In genomic region chr15:98982100-98982499, GRCm38 (mm10) we compare ENCODE assay signal across 15 mouse cellular contexts. TPM values are rescaled to one million over a fixed set of nuclear protein-coding genes. Genes with fewer than 3 reads are reported as not detected.
DNase-seq lines count a peak whose midpoint lies in the region; ATAC-seq and TF ChIP-seq lines count a peak whose summit lies in the region.
"Had no signal": no experiment of that assay in that cellular context is flagged by ENCODE, and none has a peak within 500 bp of the region (broad histone marks: within the 10 kb centered on the region; RNA-seq: fewer than 3 reads in every experiment).

No protein-coding gene starts in this region.

- H3K4me1 ChIP-seq in forebrain, embryonic 15.5 days: peaks cover 61% of the 10 kb centered on the region
- H3K4me1 ChIP-seq in forebrain, embryonic 14.5 days (ENCODE audit: control insufficient read depth, insufficient read depth, low read length): peaks cover 35% of the 10 kb centered on the region
- H3K4me1 ChIP-seq in ES-Bruce4 (ENCODE audit: control insufficient read depth, insufficient read depth, low read length): peaks cover 17% of the 10 kb centered on the region
- peaks cover 10% of the 10 kb centered on the region for H3K4me1 ChIP-seq in brown adipose tissue, adult 24 weeks (ENCODE audit: control insufficient read depth, insufficient read depth, insufficient read length, low read length)
- H3K4me1 ChIP-seq in midbrain, embryonic 14.5 days (ENCODE audit: control insufficient read depth, insufficient read depth, low read length): peaks cover 60% of the 10 kb centered on the region

- H3K9ac ChIP-seq in forebrain, embryonic 15.5 days (replicated peaks): no peak overlapping the region
- no peak overlapping the region for H3K9ac ChIP-seq in forebrain, embryonic 14.5 days (ENCODE audit: low read length)
- no peak overlapping the region for H3K9ac ChIP-seq in ES-Bruce4 (ENCODE audit: low read depth, poor library complexity, severe bottlenecking)
- H3K9ac ChIP-seq in midbrain, embryonic 14.5 days (replicated peaks; ENCODE audit: low read length): no peak overlapping the region; the same call in 1 of the 2 replicates
- H3K9ac ChIP-seq: heart, embryonic 13.5 days; liver, embryonic 15.5 days had no signal

- DNase-seq in forebrain, embryonic 14.5 days (ENCODE audit: low spot score): no peak
- DNase-seq in midbrain, embryonic 14.5 days: no peak
- no peak for DNase-seq in left cerebral cortex, postnatal 10 days (ENCODE audit: extremely low spot score in 1 of 2, low spot score in 2 of 2)
- DNase-seq in embryo, embryonic 11 days: no peak
- DNase-seq: kidney, postnatal 36 days; thymus, postnatal 25 days had no signal

- no peaks in the 10 kb centered on the region for H3K36me3 ChIP-seq in forebrain, embryonic 15.5 days
- no peaks in the 10 kb centered on the region for H3K36me3 ChIP-seq in forebrain, embryonic 14.5 days (ENCODE audit: control insufficient read depth, insufficient read depth, low read length)
- no peaks in the 10 kb centered on the region for H3K36me3 ChIP-seq in ES-Bruce4 (ENCODE audit: control insufficient read depth, insufficient read depth, low read length, poor library complexity, severe bottlenecking)
- no peaks in the 10 kb centered on the region for H3K36me3 ChIP-seq in midbrain, embryonic 14.5 days (ENCODE audit: control insufficient read depth, insufficient read depth, low read length)
- H3K36me3 ChIP-seq: heart, embryonic 13.5 days; liver, embryonic 15.5 days had no signal

- H3K9me3 ChIP-seq in forebrain, embryonic 15.5 days: no peaks in the 10 kb centered on the region
- no peaks in the 10 kb centered on the region for H3K9me3 ChIP-seq in forebrain, embryonic 14.5 days (replicated peaks; ENCODE audit: control insufficient read depth, low read length)
- H3K9me3 ChIP-seq in ES-Bruce4 (replicated peaks; ENCODE audit: control insufficient read depth, insufficient read depth, low read length, poor library complexity, severe bottlenecking): no peaks in the 10 kb centered on the region
- H3K9me3 ChIP-seq in midbrain, embryonic 14.5 days (ENCODE audit: control insufficient read depth, low read length): no peaks in the 10 kb centered on the region
- H3K9me3 ChIP-seq: heart, embryonic 13.5 days; liver, embryonic 15.5 days had no signal

- no peak overlapping the region for H3K4me3 ChIP-seq in forebrain, embryonic 15.5 days
- no peak overlapping the region for H3K4me3 ChIP-seq in forebrain, embryonic 14.5 days (ENCODE audit: low read depth, low read length)
- H3K4me3 ChIP-seq in ES-Bruce4 (ENCODE audit: low read depth, low read length): no peak overlapping the region
- H3K4me3 ChIP-seq in brown adipose tissue, adult 24 weeks (ENCODE audit: insufficient read depth, low read depth, low read length): no peak overlapping the region
- H3K4me3 ChIP-seq in midbrain, embryonic 14.5 days (replicated peaks; ENCODE audit: low read depth, low read length): no peak overlapping the region
- H3K4me3 ChIP-seq: erythroblast, embryonic 14.5 days; heart, embryonic 13.5 days; liver, embryonic 15.5 days had no signal

- no peak for ATAC-seq in forebrain, embryonic 15.5 days (replicated peaks)
- ATAC-seq in forebrain, embryonic 14.5 days: no peak
- ATAC-seq in midbrain, embryonic 14.5 days (ENCODE audit: low FRiP score, low TSS enrichment): no peak

- intact Hi-C loops in left cerebral cortex, postnatal 10 days (cut with DNase I): no loop called here

- no peak for TF ChIP-seq POLR2A in ES-Bruce4 (IDR thresholded peaks at IDR 0.05; ENCODE audit: insufficient read depth, low read length)

- no peak for TF ChIP-seq CTCF in ES-Bruce4 (IDR thresholded peaks at IDR 0.05; ENCODE audit: low read depth, low read length)

- H3K4me2 ChIP-seq in forebrain, embryonic 15.5 days (replicated peaks): no peak overlapping the region
- no peak overlapping the region for H3K4me2 ChIP-seq in forebrain, embryonic 14.5 days (ENCODE audit: low read length)
- no peak overlapping the region; the same call in 1 of the 2 replicates for H3K4me2 ChIP-seq in midbrain, embryonic 14.5 days (ENCODE audit: low read length)
- H3K4me2 ChIP-seq: heart, embryonic 13.5 days; liver, embryonic 15.5 days had no signal

- H3K27me3 ChIP-seq in forebrain, embryonic 15.5 days: no peaks in the 10 kb centered on the region
- no peaks in the 10 kb centered on the region for H3K27me3 ChIP-seq in forebrain, embryonic 14.5 days (replicated peaks; ENCODE audit: control insufficient read depth, insufficient read depth, low read length)
- no peaks in the 10 kb centered on the region for H3K27me3 ChIP-seq in ES-Bruce4 (ENCODE audit: control insufficient read depth, insufficient read depth, low read length, poor library complexity, severe bottlenecking)
- no peaks in the 10 kb centered on the region for H3K27me3 ChIP-seq in midbrain, embryonic 14.5 days (ENCODE audit: control insufficient read depth, insufficient read depth, low read length)
- H3K27me3 ChIP-seq: heart, embryonic 13.5 days had no signal

- WGBS in forebrain, embryonic 15.5 days: 85% methylated on average over 6 of the region's 6 CpGs
- WGBS in forebrain, embryonic 14.5 days: 86% methylated on average over 6 of the region's 6 CpGs
- 46% methylated on average over 6 of the region's 6 CpGs for WGBS in midbrain, embryonic 14.5 days

- TF ChIP-seq EP300 in ES-Bruce4 (IDR thresholded peaks at IDR 0.05; ENCODE audit: insufficient read depth, low read depth, low read length): peak; percentile 79; the same call in 1 of the 2 replicates

- H3K27ac ChIP-seq in forebrain, embryonic 15.5 days (replicated peaks): peak overlapping the region; percentile 98
- no peak overlapping the region for H3K27ac ChIP-seq in forebrain, embryonic 14.5 days (ENCODE audit: low read depth, low read length)
- H3K27ac ChIP-seq in ES-Bruce4 (ENCODE audit: insufficient read depth, low read length): peak overlapping the region; percentile 67
- H3K27ac ChIP-seq in brown adipose tissue, adult 24 weeks (replicated peaks; ENCODE audit: low read depth, low read length): peak overlapping the region; percentile 71
- peak overlapping the region; percentile 99 for H3K27ac ChIP-seq in midbrain, embryonic 14.5 days (replicated peaks; ENCODE audit: low read depth, low read length)
- H3K27ac ChIP-seq: heart, embryonic 13.5 days; liver, embryonic 15.5 days had no signal

RNA-seq across cellular contexts. Expression of gene Tuba1a, which starts 28.6 kb away (rescaled TPM):
- 14,933 and 15,115 TPM in 2 replicates for polyA plus RNA-seq in forebrain, embryonic 15.5 days (2015; fragmentation: Nextera tagmentation; extraction: Ambion mirVana)
- 18,182 and 18,289 TPM in 2 replicates for polyA plus RNA-seq in forebrain, embryonic 14.5 days (2014; fragmentation: Nextera tagmentation; extraction: Ambion mirVana)
- polyA plus RNA-seq in ES-Bruce4 (2011; ENCODE audit: insufficient read depth, insufficient read length, low read depth, missing spikeins): 700 and 767 TPM in 2 replicates
- polyA plus RNA-seq in brown adipose tissue, adult 24 weeks (2012; ENCODE audit: insufficient read depth, insufficient read length, missing spikeins): 125 and 132 TPM in 2 replicates
- polyA plus RNA-seq in midbrain, embryonic 14.5 days (2014; fragmentation: Nextera tagmentation; extraction: Ambion mirVana): 17,220 and 18,751 TPM in 2 replicates
- total RNA-seq in left cerebral cortex, postnatal 10 days (2021): 1,000 to 10,000 TPM; 4,375 to 4,691 TPM

RNA-seq across cellular contexts. Expression of gene Gm49450, which starts 28.7 kb away (rescaled TPM):
- polyA plus RNA-seq in forebrain, embryonic 15.5 days (2015; fragmentation: Nextera tagmentation; extraction: Ambion mirVana): not detected in 2 replicates
- polyA plus RNA-seq in forebrain, embryonic 14.5 days (2014; fragmentation: Nextera tagmentation; extraction: Ambion mirVana): not detected in 2 replicates
- not detected in 2 replicates for polyA plus RNA-seq in ES-Bruce4 (2011; ENCODE audit: insufficient read depth, insufficient read length, low read depth, missing spikeins)
- polyA plus RNA-seq in brown adipose tissue, adult 24 weeks (2012; ENCODE audit: insufficient read depth, insufficient read length, missing spikeins): not detected in 2 replicates
- polyA plus RNA-seq in midbrain, embryonic 14.5 days (2014; fragmentation: Nextera tagmentation; extraction: Ambion mirVana): not detected in 2 replicates
- not detected for total RNA-seq in left cerebral cortex, postnatal 10 days (2021)
- total RNA-seq: gastrocnemius, adult 18-20 months; left cerebral cortex, postnatal 14 days had no signal
- polyA plus RNA-seq: erythroblast, embryonic 14.5 days; heart, embryonic 13.5 days; intestine, embryonic 14.5 days; liver, embryonic 15.5 days had no signal

RNA-seq across cellular contexts. Expression of gene Tuba1c, which starts 47.6 kb away (rescaled TPM):
- polyA plus RNA-seq in forebrain, embryonic 15.5 days (2015; fragmentation: Nextera tagmentation; extraction: Ambion mirVana): 45.7 and 53.5 TPM in 2 replicates
- 56.7 and 93.1 TPM in 2 replicates for polyA plus RNA-seq in forebrain, embryonic 14.5 days (2014; fragmentation: Nextera tagmentation; extraction: Ambion mirVana)
- 407 and 426 TPM in 2 replicates for polyA plus RNA-seq in ES-Bruce4 (2011; ENCODE audit: insufficient read depth, insufficient read length, low read depth, missing spikeins)
- polyA plus RNA-seq in brown adipose tissue, adult 24 weeks (2012; ENCODE audit: insufficient read depth, insufficient read length, missing spikeins): 10.3 and 28.1 TPM in 2 replicates
- 13.5 and 24.8 TPM in 2 replicates for polyA plus RNA-seq in midbrain, embryonic 14.5 days (2014; fragmentation: Nextera tagmentation; extraction: Ambion mirVana)
- total RNA-seq in left cerebral cortex, postnatal 10 days (2021): 100 to 1,000 TPM; 255 to 292 TPM

RNA-seq across cellular contexts. Expression of gene Tuba1b, which starts 47.7 kb away (rescaled TPM):
- polyA plus RNA-seq in forebrain, embryonic 15.5 days (2015; fragmentation: Nextera tagmentation; extraction: Ambion mirVana): 1,138 and 1,204 TPM in 2 replicates
- 1,499 and 1,719 TPM in 2 replicates for polyA plus RNA-seq in forebrain, embryonic 14.5 days (2014; fragmentation: Nextera tagmentation; extraction: Ambion mirVana)
- 3,464 and 4,107 TPM in 2 replicates for polyA plus RNA-seq in ES-Bruce4 (2011; ENCODE audit: insufficient read depth, insufficient read length, low read depth, missing spikeins)
- polyA plus RNA-seq in brown adipose tissue, adult 24 weeks (2012; ENCODE audit: insufficient read depth, insufficient read length, missing spikeins): 520 and 550 TPM in 2 replicates
- 1,095 and 1,120 TPM in 2 replicates for polyA plus RNA-seq in midbrain, embryonic 14.5 days (2014; fragmentation: Nextera tagmentation; extraction: Ambion mirVana)
- 1,000 to 10,000 TPM in 1 of 2 experiments, 100 to 1,000 TPM in 1; 986 to 1,032 TPM for total RNA-seq in left cerebral cortex, postnatal 10 days (2021)

Comparison
In these comparisons a context has a peak if more than half of its experiments do, and no peak if none do; other contexts are left out.
1. RNA of gene Tuba1a, which starts 28.6 kb away (polyA plus RNA-seq): 18,182 to 18,289 TPM in forebrain, embryonic 14.5 days, 17,220 to 18,751 TPM in midbrain, embryonic 14.5 days and 14,933 to 15,115 TPM in forebrain, embryonic 15.5 days; 700 to 767 TPM in ES-Bruce4 and 125 to 132 TPM in brown adipose tissue, adult 24 weeks; every median in the first group is over 10 times any median in the second.